8 mouse cellular contexts compared by ENCODE assay signal in genomic region chr14:100283411-100284118, GRCm38 (mm10). TPM values are rescaled to one million over a fixed set of nuclear protein-coding genes. Genes with fewer than 3 reads are reported as not detected.
DNase-seq lines count a peak whose midpoint lies in the region; ATAC-seq lines count a peak whose summit lies in the region.

No protein-coding gene starts in this region.

- no peaks in the 10 kb centered on the region for H3K36me3 ChIP-seq in embryonic facial prominence, embryonic 13.5 days
- no peaks in the 10 kb centered on the region for H3K36me3 ChIP-seq in midbrain, embryonic 14.5 days (ENCODE audit: control insufficient read depth, insufficient read depth, low read length)

- under 1% methylated on average over 27 of the region's 27 CpGs for WGBS in embryonic facial prominence, embryonic 13.5 days
- under 1% methylated on average over 27 of the region's 27 CpGs for WGBS in midbrain, embryonic 14.5 days

- H3K4me2 ChIP-seq in embryonic facial prominence, embryonic 13.5 days = peak overlapping the region; percentile 91
- H3K4me2 ChIP-seq in midbrain, embryonic 14.5 days (ENCODE audit: low read length) = peak overlapping the region; percentile 93

- no peaks in the 10 kb centered on the region for H3K27me3 ChIP-seq in embryonic facial prominence, embryonic 13.5 days
- no peaks in the 10 kb centered on the region for H3K27me3 ChIP-seq in midbrain, embryonic 14.5 days (ENCODE audit: control insufficient read depth, insufficient read depth, low read length)

- H3K27ac ChIP-seq in embryonic facial prominence, embryonic 13.5 days = peak overlapping the region; percentile 95
- peak overlapping the region; percentile 98 for H3K27ac ChIP-seq in midbrain, embryonic 14.5 days (replicated peaks; ENCODE audit: low read depth, low read length)

- peak; percentile 4 for DNase-seq in CD4-positive helper T cell, adult 2 months (ENCODE audit: low read depth, low spot score)
- peak; percentile 67 for DNase-seq in adrenal gland, adult 2 months
- peak; percentile 57 to 62 for DNase-seq in heart, postnatal 10 days
- peak; percentile 46 to 70 for DNase-seq in kidney, postnatal 4 days
- DNase-seq in midbrain, embryonic 14.5 days = peak; percentile 72
- peak; percentile 9 for DNase-seq in testis, postnatal 14 days (ENCODE audit: low spot score)

- H3K4me1 ChIP-seq in embryonic facial prominence, embryonic 13.5 days = peaks cover 30% of the 10 kb centered on the region
- H3K4me1 ChIP-seq in midbrain, embryonic 14.5 days (ENCODE audit: control insufficient read depth, insufficient read depth, low read length) = peaks cover 13% of the 10 kb centered on the region

- intact Hi-C loops in heart, postnatal 10 days (cut with DNase I) = loop anchor here (5.0 to 10.0 kb wide), 3 partner anchors 71 to 1011 kb away; no protein-coding TSS in a partner anchor

- peak overlapping the region; percentile 68 for H3K4me3 ChIP-seq in embryonic facial prominence, embryonic 13.5 days
- peak overlapping the region; percentile 63 for H3K4me3 ChIP-seq in midbrain, embryonic 14.5 days (replicated peaks; ENCODE audit: low read depth, low read length)

- H3K9ac ChIP-seq in embryonic facial prominence, embryonic 13.5 days = peak overlapping the region; percentile 84
- H3K9ac ChIP-seq in midbrain, embryonic 14.5 days (replicated peaks; ENCODE audit: low read length) = peak overlapping the region; percentile 86

- peaks cover 2% of the 10 kb centered on the region; the same call in 1 of the 2 replicates for H3K9me3 ChIP-seq in embryonic facial prominence, embryonic 13.5 days
- peaks cover 7% of the 10 kb centered on the region; the same call in 1 of the 2 replicates for H3K9me3 ChIP-seq in midbrain, embryonic 14.5 days (ENCODE audit: control insufficient read depth, low read length)

- no peak for ATAC-seq in embryonic facial prominence, embryonic 13.5 days (ENCODE audit: insufficient number of reproducible peaks, insufficient read depth, low FRiP score, low TSS enrichment, low read depth)
- ATAC-seq in midbrain, embryonic 14.5 days (ENCODE audit: low FRiP score, low TSS enrichment) = no peak
- no peak for ATAC-seq in monocyte, adult 5-6 weeks (replicated peaks; ENCODE audit: insufficient number of reproducible peaks, low FRiP score, low TSS enrichment, poor library complexity, severe bottlenecking)

RNA-seq across cellular contexts. Expression of gene Klf12, which starts 0.9 kb away (rescaled TPM):
- total RNA-seq in adrenal gland, adult 2 months (2021) = 10 to 100 TPM; 16.8 to 25.6 TPM
- 6.7 and 11.4 TPM in 2 replicates for polyA plus RNA-seq in adrenal gland, adult 2 months (2012; rRNA removed)
- polyA plus RNA-seq in embryonic facial prominence, embryonic 13.5 days (2015; fragmentation: Nextera tagmentation; extraction: Ambion mirVana) = 31.1 and 33.0 TPM in 2 replicates
- total RNA-seq in heart, postnatal 10 days (2021) = 10 to 100 TPM; 15.3 to 17.4 TPM
- polyA plus RNA-seq in midbrain, embryonic 14.5 days (2014; fragmentation: Nextera tagmentation; extraction: Ambion mirVana) = 36.4 and 61.4 TPM in 2 replicates
- 1.3 to 21.2 TPM (median 2.5 TPM) in 3 replicates for total RNA-seq in monocyte, adult 5-6 weeks (2017)

Comparison
In these comparisons a context has a peak if more than half of its experiments do, and no peak if none do; other contexts are left out.
1. DNase-seq: peak in every context shown above with its lines; median percentile 72 in midbrain, embryonic 14.5 days; 67 in adrenal gland, adult 2 months; 60 in heart, postnatal 10 days; 58 in kidney, postnatal 4 days; 9 in testis, postnatal 14 days; 4 in CD4-positive helper T cell, adult 2 months.